Mouse (Mus musculus): Measurements from ENCODE around the gene Hist1h3b. TPM values are rescaled to one million over a fixed set of nuclear protein-coding genes. Genes with fewer than 3 reads are reported as not detected.
A peak's percentile ranks its signal among the peaks of the same experiment; 100 is the strongest.
"Not testable (repeated sequence)": the region's sequence is repeated elsewhere in the genome, so short reads cannot be mapped to it uniquely, and the experiment has no call there.

Gene Hist1h3b
- polyA plus RNA-seq, 1 experiment from 2014 or later: 12.0 TPM

DNA sequence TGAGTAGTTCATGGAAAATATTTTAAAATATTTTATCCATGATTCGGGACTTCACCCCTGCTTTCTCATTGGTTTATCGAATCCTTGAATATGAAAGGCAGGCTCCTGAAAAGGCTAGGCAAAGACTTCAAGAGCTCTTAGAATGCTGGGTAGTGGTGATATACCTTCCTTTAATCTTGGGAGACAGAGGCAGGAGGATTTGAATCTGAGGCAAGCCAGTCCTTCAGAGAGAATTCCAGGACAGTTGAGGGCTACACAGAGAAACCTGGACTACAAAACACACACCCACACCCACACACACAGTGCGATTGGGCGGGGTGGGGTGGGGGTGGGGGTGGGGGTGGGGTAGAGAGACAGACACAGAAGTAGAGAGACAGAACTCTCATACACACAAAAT is 4.2 kb upstream of the Hist1h3b start:
- H3K27me3 ChIP-seq: no peaks in the 10 kb centered on the region
- peak overlapping the region; percentile 34; the same call in 1 of the 2 replicates for H3K4me3 ChIP-seq
- H3K4me2 ChIP-seq: peak overlapping the region; percentile 63
- ATAC-seq (ENCODE audit: borderline replicate concordance, extremely low read depth, low FRiP score, low TSS enrichment): no peak
- peaks cover 24% of the 10 kb centered on the region for H3K4me1 ChIP-seq
- 2% methylated on average over 4 of the region's 4 CpGs for whole genome bisulfite sequencing
- no peaks in the 10 kb centered on the region for H3K36me3 ChIP-seq
- H3K9me3 ChIP-seq: no peaks in the 10 kb centered on the region
- peak overlapping the region; percentile 98 for H3K27ac ChIP-seq
- peak overlapping the region; percentile 34 for H3K9ac ChIP-seq

DNA sequence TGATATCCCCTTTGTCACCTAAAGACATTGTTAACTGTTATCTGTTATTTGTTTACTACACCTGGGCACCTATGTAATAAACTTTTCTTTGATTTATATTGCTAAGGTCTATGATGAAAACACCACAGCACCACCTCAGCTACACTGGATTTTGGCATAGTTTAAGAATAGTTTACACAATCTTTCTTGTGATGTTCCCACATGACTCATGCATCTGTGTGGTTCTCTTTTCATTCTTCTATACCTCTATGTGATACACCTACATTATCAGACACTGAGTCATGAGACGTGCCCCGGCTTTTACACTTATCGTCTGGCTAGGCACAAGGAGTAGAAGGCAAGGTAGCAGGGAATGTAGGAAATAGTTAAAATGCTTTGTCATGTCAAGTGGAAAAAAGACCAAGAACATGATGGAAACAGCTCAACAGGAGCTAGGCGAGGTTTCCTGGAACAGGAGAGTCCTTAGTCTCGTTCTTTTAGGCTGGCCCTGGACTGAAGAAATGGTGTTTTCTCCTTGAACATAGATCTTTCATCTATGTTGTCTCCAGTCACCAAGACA is 2.4 kb upstream of the Hist1h3b start:
- no peak overlapping the region for H3K9ac ChIP-seq
- H3K4me1 ChIP-seq: peaks cover 31% of the 10 kb centered on the region
- peak overlapping the region; percentile 87 for H3K27ac ChIP-seq
- no peak overlapping the region for H3K4me2 ChIP-seq
- H3K9me3 ChIP-seq: no peaks in the 10 kb centered on the region
- H3K4me3 ChIP-seq: no peak overlapping the region
- H3K36me3 ChIP-seq: no peaks in the 10 kb centered on the region
- WGBS: 83% methylated on average over 5 of the region's 5 CpGs
- no peak for ATAC-seq (ENCODE audit: borderline replicate concordance, extremely low read depth, low FRiP score, low TSS enrichment)
- no peaks in the 10 kb centered on the region for H3K27me3 ChIP-seq

DNA sequence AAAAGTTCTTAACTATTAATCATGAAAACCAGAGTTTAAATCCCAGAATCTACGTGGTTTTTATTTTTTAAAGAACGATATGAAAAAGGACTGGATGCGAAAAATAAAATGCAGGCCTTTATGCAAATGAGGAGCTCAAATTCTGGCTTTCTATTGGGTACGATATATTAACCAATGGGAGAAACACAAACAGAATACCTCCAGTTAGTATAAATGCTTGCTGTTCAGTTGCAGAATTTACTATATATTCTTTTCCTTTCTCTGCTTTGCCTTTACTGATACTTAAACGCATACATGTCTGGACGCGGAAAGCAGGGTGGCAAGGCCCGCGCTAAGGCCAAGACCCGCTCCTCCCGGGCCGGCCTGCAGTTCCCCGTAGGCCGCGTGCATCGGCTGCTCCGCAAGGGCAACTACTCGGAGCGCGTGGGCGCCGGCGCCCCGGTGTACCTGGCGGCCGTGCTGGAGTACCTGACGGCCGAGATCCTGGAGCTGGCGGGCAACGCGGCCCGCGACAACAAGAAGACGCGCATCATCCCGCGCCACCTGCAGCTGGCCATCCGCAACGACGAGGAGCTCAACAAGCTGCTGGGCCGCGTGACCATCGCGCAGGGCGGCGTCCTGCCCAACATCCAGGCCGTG is 1.1 kb upstream of the Hist1h3b start, which contains the start of gene Hist1h2ab:
Hist1h2ab (plus strand) TSS at position 288 of the 639 bp plus-strand sequence.
- H3K27me3 ChIP-seq, H3K9me3 ChIP-seq, H3K36me3 ChIP-seq: not testable (repeated sequence)
- under 1% methylated on average over 32 of the region's 47 CpGs for WGBS
- peak within 1 kb of the TSS; percentile 44 for H3K4me3 ChIP-seq
- H3K4me1 ChIP-seq: peaks cover 30% of the 10 kb centered on the region
- H3K27ac ChIP-seq: peak within 1 kb of the TSS; percentile 98
- peak within 1 kb of the TSS; percentile 59 for H3K4me2 ChIP-seq
- H3K9ac ChIP-seq: peak within 1 kb of the TSS; percentile 44
- ATAC-seq (ENCODE audit: borderline replicate concordance, extremely low read depth, low FRiP score, low TSS enrichment): peak; percentile 44

DNA sequence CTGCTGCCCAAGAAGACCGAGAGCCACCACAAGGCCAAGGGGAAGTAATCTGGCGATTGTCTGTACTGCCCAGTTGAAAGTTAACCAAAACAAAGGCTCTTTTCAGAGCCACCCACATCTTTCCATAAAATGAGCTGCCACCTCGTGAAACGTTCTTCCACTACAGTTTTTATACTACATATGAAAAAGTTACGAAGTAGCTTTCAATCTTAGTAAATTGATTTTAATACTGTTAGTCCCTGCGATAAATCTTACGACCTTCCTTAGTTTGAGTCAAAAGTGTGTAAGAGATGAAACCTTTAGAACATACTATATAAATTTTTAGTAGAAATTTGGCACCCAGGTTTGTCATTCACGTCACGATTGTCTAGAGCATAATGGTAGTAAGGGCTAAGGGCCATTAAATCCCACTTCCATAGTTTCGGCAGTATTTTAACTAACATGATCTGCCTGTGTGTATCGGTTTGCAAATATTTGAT is 550 bp upstream of the Hist1h3b start:
- H3K4me1 ChIP-seq: peaks cover 30% of the 10 kb centered on the region
- peak overlapping the region; percentile 44 for H3K9ac ChIP-seq
- peak overlapping the region; percentile 44 for H3K4me3 ChIP-seq
- no peaks in the 10 kb centered on the region for H3K36me3 ChIP-seq
- H3K27me3 ChIP-seq: no peaks in the 10 kb centered on the region
- H3K9me3 ChIP-seq: no peaks in the 10 kb centered on the region
- WGBS: under 1% methylated on average over 11 of the region's 11 CpGs
- peak overlapping the region; percentile 59 for H3K4me2 ChIP-seq
- peak overlapping the region; percentile 98 for H3K27ac ChIP-seq
- no peak for ATAC-seq (ENCODE audit: borderline replicate concordance, extremely low read depth, low FRiP score, low TSS enrichment)

DNA sequence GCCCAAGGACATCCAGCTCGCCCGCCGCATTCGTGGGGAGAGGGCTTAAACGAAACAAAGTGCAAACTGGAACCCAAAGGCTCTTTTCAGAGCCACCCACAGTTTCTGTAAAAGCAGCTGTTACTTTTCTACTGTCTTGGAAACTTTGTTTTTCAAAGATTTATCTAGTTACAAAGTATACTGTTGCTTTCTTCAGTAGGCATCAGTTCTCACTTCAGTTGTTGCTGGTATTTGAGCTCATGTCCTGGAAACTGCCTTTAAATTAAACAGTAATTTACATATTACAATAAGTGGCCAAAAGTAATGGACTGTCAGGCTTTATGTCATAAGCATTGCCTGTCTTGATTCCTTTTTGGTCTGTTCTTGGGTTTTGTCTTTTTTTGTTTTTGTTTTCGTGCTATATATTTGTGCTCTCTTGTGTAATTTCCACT is 690 bp downstream of the Hist1h3b start:
- H3K27ac ChIP-seq: peak overlapping the region; percentile 87
- no peaks in the 10 kb centered on the region for H3K36me3 ChIP-seq
- peak overlapping the region; percentile 52 for H3K4me2 ChIP-seq
- H3K4me3 ChIP-seq: peak overlapping the region; percentile 39
- H3K9ac ChIP-seq: peak overlapping the region; percentile 54
- no peaks in the 10 kb centered on the region for H3K9me3 ChIP-seq
- WGBS: 3% methylated on average over 6 of the region's 6 CpGs
- no peaks in the 10 kb centered on the region for H3K27me3 ChIP-seq
- peaks cover 27% of the 10 kb centered on the region for H3K4me1 ChIP-seq
- ATAC-seq (ENCODE audit: borderline replicate concordance, extremely low read depth, low FRiP score, low TSS enrichment): no peak

DNA sequence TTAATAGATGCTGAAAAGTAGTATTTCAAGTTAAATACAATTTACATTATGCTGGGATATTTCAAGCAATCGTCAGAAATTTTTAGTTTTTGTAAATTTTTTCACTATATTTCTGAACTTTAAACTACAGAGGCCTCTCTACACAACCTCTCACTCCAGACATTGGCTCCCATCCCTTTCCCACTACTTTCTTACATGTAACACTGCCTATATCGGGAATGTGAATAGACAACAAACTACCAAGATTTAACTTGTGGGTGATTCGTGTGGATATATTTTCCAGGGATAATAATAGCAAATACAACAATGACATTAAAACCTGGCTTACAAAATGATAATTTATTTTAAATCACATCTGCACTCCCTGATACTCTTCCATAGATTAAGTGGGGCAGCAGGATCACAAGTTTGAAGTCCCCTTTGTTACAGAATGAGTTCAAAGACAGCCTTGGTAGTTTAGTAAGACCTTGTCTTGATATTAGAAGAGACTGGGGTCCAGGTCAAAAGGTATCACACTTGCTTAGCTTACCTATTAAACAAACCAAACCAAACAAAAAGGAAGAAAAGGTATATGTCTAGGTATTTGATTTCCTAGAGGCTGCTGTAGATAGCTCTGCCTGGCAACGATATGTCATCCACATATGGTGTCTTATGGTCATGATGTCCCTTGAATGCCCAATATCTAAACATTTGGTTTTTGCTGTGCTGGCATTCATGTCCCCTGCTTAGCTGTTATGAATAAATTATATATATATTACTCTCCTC is 1.4 kb downstream of the Hist1h3b start:
- H3K9ac ChIP-seq: no peak overlapping the region
- H3K9me3 ChIP-seq: no peaks in the 10 kb centered on the region
- H3K4me1 ChIP-seq: peaks cover 20% of the 10 kb centered on the region
- H3K4me2 ChIP-seq: peak overlapping the region; percentile 52
- WGBS: 37% methylated on average over 4 of the region's 4 CpGs
- no peaks in the 10 kb centered on the region for H3K27me3 ChIP-seq
- ATAC-seq (ENCODE audit: borderline replicate concordance, extremely low read depth, low FRiP score, low TSS enrichment): no peak
- no peaks in the 10 kb centered on the region for H3K36me3 ChIP-seq
- H3K4me3 ChIP-seq: peak overlapping the region; percentile 39
- peak overlapping the region; percentile 87 for H3K27ac ChIP-seq

DNA sequence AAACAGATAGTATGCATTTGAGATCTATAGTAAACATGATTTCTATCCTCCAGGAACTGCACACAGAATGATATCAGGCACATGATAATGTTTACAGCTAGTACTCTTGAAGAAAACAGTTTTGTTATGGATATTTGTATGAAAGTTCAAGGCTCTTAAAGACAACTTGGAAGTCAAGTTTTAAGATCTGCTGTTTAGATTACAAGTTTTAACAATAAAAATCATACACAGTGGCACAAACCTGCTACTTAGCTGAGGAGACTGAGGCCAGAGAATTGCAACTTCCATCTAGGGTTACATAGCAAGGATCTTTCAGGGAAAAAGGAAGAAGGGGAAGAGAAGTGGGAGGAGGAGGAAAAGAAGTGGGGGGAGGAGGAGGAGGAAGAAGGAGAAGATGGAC is 2.9 kb downstream of the Hist1h3b start:
- no peaks in the 10 kb centered on the region for H3K27me3 ChIP-seq
- 0 out of 2 replicates have a peak overlapping the region, but pooled peaks have one; percentile 1 for H3K27ac ChIP-seq

DNA sequence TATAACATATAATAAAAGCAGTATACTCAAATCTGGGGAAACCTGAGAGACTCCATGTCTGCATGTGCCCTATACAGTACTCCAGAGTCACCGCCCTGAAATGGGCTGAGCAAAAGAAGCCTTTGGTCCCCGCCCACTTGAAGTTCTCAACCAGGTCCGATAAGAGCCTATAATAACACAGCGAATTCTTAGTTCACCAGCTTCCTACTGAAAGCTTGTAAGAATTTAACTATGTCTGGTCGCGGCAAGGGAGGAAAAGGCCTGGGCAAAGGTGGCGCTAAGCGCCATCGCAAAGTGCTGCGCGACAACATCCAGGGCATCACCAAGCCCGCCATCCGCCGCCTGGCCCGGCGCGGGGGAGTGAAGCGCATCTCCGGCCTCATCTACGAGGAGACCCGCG is 4.7 kb downstream of the Hist1h3b start, which contains the start of gene Hist1h4b:
Hist1h4b (plus strand) TSS at position 224 of the 400 bp plus-strand sequence.
- peak within 1 kb of the TSS; percentile 42 for H3K4me3 ChIP-seq
- no peaks in the 10 kb centered on the region for H3K36me3 ChIP-seq
- peak within 1 kb of the TSS; percentile 95 for H3K27ac ChIP-seq
- WGBS: under 1% methylated on average over 19 of the region's 22 CpGs
- H3K27me3 ChIP-seq: no peaks in the 10 kb centered on the region
- H3K4me1 ChIP-seq: peaks cover 29% of the 10 kb centered on the region
- H3K9ac ChIP-seq: peak within 1 kb of the TSS; percentile 59
- ATAC-seq (ENCODE audit: borderline replicate concordance, extremely low read depth, low FRiP score, low TSS enrichment): peak; percentile 71; the same call in 1 of the 2 replicates
- no peaks in the 10 kb centered on the region for H3K9me3 ChIP-seq
- H3K4me2 ChIP-seq: peak within 1 kb of the TSS; percentile 66

More for the DNA sequence above, 2.9 kb downstream of the Hist1h3b start:
- H3K4me1 ChIP-seq: peaks cover 25% of the 10 kb centered on the region
- no peaks in the 10 kb centered on the region for H3K9me3 ChIP-seq
- no peaks in the 10 kb centered on the region for H3K36me3 ChIP-seq
- ATAC-seq (ENCODE audit: borderline replicate concordance, extremely low read depth, low FRiP score, low TSS enrichment): no peak
- H3K4me2 ChIP-seq: no peak overlapping the region
- H3K4me3 ChIP-seq: no peak overlapping the region
- no peak overlapping the region for H3K9ac ChIP-seq

DNA sequence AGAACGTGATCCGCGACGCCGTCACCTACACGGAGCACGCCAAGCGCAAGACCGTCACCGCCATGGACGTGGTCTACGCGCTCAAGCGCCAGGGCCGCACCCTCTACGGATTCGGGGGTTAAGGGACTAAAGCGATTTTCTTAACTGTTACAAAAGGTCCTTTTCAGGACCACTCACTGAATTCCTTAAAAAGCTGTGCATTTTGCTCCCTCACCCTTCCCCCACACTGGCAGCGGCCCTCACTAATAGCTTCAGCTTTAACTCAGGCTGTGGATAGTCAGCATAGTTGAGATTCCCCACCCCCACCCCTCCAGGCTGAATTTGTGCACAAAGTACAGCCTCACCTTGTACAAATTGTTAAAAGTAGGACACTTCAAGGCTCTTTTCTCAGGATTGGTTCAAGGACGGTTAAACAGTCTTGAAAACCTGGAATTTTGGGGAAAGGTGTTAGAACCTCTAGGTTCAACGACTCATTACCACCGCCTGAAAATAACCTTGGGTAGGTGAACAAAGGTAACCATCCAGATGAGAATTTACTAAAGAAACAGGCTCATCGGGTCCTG is 5.2 kb downstream of the Hist1h3b start:
- WGBS: under 1% methylated on average over 18 of the region's 23 CpGs
- Histone ChIP-seq H3K27ac (peak overlapping the region; percentile 95), H3K9me3 (no peaks in the 10 kb centered on the region), H3K36me3 (no peaks in the 10 kb centered on the region), H3K27me3 (no peaks in the 10 kb centered on the region), H3K4me2 (peak overlapping the region; percentile 66), H3K4me1 (peaks cover 29% of the 10 kb centered on the region), H3K9ac (peak overlapping the region; percentile 59), H3K4me3 (peak overlapping the region; percentile 42)
- no peak for ATAC-seq (ENCODE audit: borderline replicate concordance, extremely low read depth, low FRiP score, low TSS enrichment)

DNA sequence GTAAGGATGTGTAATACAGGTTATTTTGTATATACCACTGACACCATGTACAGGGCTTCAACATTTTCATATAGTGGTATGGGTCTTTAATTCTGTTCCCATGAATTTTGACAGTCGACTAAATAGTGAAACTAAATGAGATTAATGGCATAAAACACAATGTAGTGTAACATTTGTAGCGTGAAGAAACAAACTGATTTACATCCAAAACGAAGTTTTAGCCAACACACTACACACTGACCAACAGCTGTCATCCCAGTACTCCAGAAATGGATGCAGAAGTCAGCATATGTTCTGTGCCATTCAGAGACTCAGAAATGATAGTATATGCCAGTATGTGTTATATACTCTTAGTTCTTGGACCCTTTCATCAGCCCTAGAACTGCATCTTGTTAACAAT is 5.9 kb downstream of the Hist1h3b start:
- Histone ChIP-seq H3K9ac (no peak overlapping the region), H3K27me3 (no peaks in the 10 kb centered on the region), H3K4me3 (no peak overlapping the region), H3K27ac (peak overlapping the region; percentile 50), H3K9me3 (no peaks in the 10 kb centered on the region), H3K4me1 (peaks cover 28% of the 10 kb centered on the region), H3K4me2 (peak overlapping the region; percentile 66), H3K36me3 (no peaks in the 10 kb centered on the region)
- no peak for ATAC-seq (ENCODE audit: borderline replicate concordance, extremely low read depth, low FRiP score, low TSS enrichment)
- WGBS: 44% methylated on average over 3 of the region's 3 CpGs

DNA sequence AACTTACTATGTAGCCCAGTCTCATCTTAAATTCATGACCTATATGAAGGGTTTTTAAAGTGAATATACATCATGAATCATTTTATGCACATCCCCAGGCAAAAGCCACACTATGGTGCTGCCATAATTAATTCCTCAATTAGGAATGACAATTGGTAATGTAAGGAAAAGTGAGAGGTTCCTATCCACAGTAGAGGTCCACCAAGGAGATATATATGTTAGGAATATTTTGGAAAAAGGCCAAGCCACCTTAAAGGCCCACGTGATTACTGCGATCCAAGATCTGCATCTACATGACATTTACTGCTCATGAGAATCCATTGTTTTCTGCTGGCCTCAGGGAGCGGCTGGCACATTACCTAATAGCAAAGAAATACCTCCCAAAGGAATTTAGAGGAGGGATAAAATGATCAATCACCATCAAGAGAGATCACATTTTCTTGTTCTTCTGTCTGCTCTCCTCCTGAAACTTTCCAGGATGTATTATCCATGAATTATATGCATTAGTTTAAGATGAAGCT is 7.2 kb downstream of the Hist1h3b start:
- no peak overlapping the region; the same call in 1 of the 2 replicates for H3K9ac ChIP-seq
- 78% methylated on average over 3 of the region's 3 CpGs for WGBS
- no peaks in the 10 kb centered on the region for H3K27me3 ChIP-seq
- no peaks in the 10 kb centered on the region for H3K36me3 ChIP-seq
- H3K4me3 ChIP-seq: no peak overlapping the region
- H3K9me3 ChIP-seq: no peaks in the 10 kb centered on the region
- H3K27ac ChIP-seq: peak overlapping the region; percentile 97
- H3K4me2 ChIP-seq: no peak overlapping the region
- ATAC-seq (ENCODE audit: borderline replicate concordance, extremely low read depth, low FRiP score, low TSS enrichment): no peak
- peaks cover 26% of the 10 kb centered on the region for H3K4me1 ChIP-seq
